Mouse (Mus musculus): ENCODE results near the gene Rapgef6. TPM values are rescaled to one million over a fixed set of nuclear protein-coding genes. Genes with fewer than 3 reads are reported as not detected.

Gene Rapgef6
- polyA plus RNA-seq, 1 experiment from 2014 or later = 36.1 TPM

DNA sequence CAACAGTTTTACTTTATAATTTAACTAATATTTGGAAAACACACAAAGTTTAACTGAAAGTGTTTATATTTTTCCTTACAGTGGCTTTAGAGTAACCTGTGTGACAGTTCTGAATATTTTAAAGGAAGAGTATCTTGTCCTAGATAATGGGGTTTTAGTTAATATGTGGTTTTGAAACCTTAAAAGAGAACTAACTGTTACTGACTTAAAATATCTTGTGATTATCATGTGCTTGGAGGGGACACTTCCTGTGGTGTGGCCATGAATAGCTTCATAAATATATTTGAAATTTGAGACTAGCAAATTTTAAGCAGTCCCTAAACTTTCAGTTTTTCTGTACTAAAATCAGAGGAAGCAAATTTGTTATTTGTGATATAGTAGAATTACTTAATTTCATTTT, 125.9 kb downstream of the Rapgef6 start:
- H3K36me3 ChIP-seq = peaks cover 15% of the 10 kb centered on the region
- no peak overlapping the region for H3K4me3 ChIP-seq (replicated peaks)
- no peaks in the 10 kb centered on the region for H3K27me3 ChIP-seq
- no peak overlapping the region for H3K9ac ChIP-seq (replicated peaks)
- no peak overlapping the region for H3K4me2 ChIP-seq (replicated peaks)
- ATAC-seq = no peak
- no peak overlapping the region for H3K27ac ChIP-seq
- no peaks in the 10 kb centered on the region for H3K4me1 ChIP-seq (replicated peaks)
- no peaks in the 10 kb centered on the region for H3K9me3 ChIP-seq

- Histone ChIP-seq H3K36me3 (peaks cover 27% of the 10 kb centered on the region), H3K27ac (no peak overlapping the region), H3K4me2 (replicated peaks) (no peak overlapping the region), H3K9ac (replicated peaks) (no peak overlapping the region), H3K4me3 (replicated peaks) (no peak overlapping the region), H3K9me3 (no peaks in the 10 kb centered on the region), H3K27me3 (no peaks in the 10 kb centered on the region), H3K4me1 (replicated peaks) (no peaks in the 10 kb centered on the region)
- no peak for ATAC-seq
- WGBS = 89% methylated on average over 2 of the region's 2 CpGs
These were observed 132.8 kb downstream of the Rapgef6 start for GRCm38 (mm10) chr11:54655420-54655819.

DNA sequence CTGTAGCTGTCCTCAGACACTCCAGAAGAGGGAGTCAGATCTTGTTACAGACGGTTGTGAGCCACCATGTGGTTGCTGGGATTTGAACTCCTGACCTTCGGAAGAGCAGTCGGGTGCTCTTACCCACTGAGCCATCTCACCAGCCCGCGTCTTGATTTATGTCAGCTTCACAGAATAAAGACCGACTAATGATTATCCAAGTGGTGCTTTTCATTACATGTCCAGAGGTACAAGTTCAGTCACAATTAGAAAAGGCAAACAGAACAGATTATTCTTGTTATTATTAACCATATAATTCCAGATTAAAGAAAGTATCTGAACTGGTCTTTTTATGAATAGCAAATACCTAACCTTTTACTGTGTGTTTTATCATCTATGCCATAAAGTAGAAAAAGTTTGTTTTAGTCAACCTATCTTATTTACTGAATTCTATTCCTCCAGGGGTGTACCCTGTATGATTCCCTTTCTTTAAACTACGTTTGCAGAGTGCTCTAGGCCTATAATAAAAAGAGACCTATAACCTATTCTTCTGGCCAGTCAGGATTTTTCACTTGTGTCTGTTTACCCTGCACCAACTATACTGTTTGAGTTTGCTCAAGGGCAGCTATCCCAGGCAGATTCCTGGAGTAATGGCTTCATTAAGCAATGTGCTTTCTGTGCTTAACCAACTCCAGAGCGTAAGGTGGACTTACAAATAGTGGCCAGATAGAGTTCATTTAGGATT, 151.1 kb downstream of the Rapgef6 start:
- Histone ChIP-seq H3K4me2 (replicated peaks) (no peak overlapping the region), H3K27me3 (no peaks in the 10 kb centered on the region), H3K36me3 (peaks cover 25% of the 10 kb centered on the region), H3K9me3 (no peaks in the 10 kb centered on the region), H3K27ac (no peak overlapping the region), H3K4me3 (replicated peaks) (no peak overlapping the region), H3K9ac (replicated peaks) (no peak overlapping the region), H3K4me1 (replicated peaks) (no peaks in the 10 kb centered on the region)
- 87% methylated on average over 8 of the region's 8 CpGs for WGBS
- no peak for ATAC-seq

DNA sequence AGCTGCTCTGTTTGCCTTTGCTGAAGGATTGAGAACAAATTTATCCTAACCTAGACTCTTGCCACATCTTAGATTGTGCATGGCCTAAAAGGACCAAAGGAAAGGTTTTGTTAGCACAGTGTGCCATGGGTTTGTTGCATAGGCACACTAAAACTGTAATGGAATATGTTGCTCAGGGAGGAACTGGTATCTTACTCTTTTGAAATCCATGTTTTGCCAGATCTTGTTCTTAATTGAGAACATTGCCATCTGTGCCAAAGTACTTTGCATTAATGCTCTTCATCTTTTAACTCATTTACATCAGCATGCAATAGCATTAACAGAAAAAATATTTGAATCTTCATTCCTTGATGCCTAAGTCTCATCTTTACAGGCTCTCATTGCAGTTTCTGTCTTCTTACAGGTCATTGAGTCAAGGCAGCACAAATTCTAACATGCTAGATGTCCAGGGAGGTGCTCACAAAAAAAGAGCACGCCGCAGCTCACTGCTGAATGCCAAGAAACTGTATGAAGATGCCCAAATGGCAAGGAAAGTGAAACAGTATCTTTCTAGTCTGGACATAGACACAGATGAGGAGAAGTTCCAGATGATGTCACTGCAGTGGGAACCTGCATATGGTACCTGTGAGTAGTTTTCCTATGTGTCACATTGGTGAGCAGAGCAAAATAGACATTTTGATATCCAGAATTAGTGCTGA, 153.3 kb downstream of the Rapgef6 start:
- 98% methylated on average over 2 of the region's 2 CpGs for WGBS

GRCm38 (mm10) chr11:54679141-54679540, 156.5 kb downstream of the Rapgef6 start:
- no peak overlapping the region for H3K27ac ChIP-seq
- no peak for ATAC-seq
- 91% methylated on average over 2 of the region's 2 CpGs for WGBS
- no peak overlapping the region for H3K4me3 ChIP-seq (replicated peaks)
- H3K9ac ChIP-seq (replicated peaks) = no peak overlapping the region
- peaks cover 57% of the 10 kb centered on the region for H3K36me3 ChIP-seq
- H3K4me2 ChIP-seq (replicated peaks) = no peak overlapping the region
- H3K27me3 ChIP-seq = no peaks in the 10 kb centered on the region
- H3K4me1 ChIP-seq (replicated peaks) = no peaks in the 10 kb centered on the region
- no peaks in the 10 kb centered on the region for H3K9me3 ChIP-seq

More for the DNA sequence above, 153.3 kb downstream of the Rapgef6 start:
- peaks cover 38% of the 10 kb centered on the region for H3K36me3 ChIP-seq
- no peak for ATAC-seq
- no peak overlapping the region for H3K9ac ChIP-seq (replicated peaks)
- H3K4me1 ChIP-seq (replicated peaks) = no peaks in the 10 kb centered on the region
- no peaks in the 10 kb centered on the region for H3K27me3 ChIP-seq
- H3K9me3 ChIP-seq = no peaks in the 10 kb centered on the region
- H3K27ac ChIP-seq = no peak overlapping the region
- no peak overlapping the region for H3K4me2 ChIP-seq (replicated peaks)
- H3K4me3 ChIP-seq (replicated peaks) = no peak overlapping the region

GRCm38 (mm10) chr11:54684831-54685230, 162.2 kb downstream of the Rapgef6 start:
- no peak overlapping the region for H3K27ac ChIP-seq
- no peak overlapping the region for H3K4me3 ChIP-seq (replicated peaks)
- ATAC-seq = no peak
- H3K9ac ChIP-seq (replicated peaks) = no peak overlapping the region
- 64% methylated on average over 2 of the region's 2 CpGs for WGBS
- no peaks in the 10 kb centered on the region for H3K4me1 ChIP-seq (replicated peaks)
- H3K4me2 ChIP-seq (replicated peaks) = no peak overlapping the region
- H3K9me3 ChIP-seq = no peaks in the 10 kb centered on the region
- peaks cover 57% of the 10 kb centered on the region for H3K36me3 ChIP-seq
- no peaks in the 10 kb centered on the region for H3K27me3 ChIP-seq

- Histone ChIP-seq H3K27me3 (no peaks in the 10 kb centered on the region), H3K9me3 (no peaks in the 10 kb centered on the region), H3K4me3 (replicated peaks) (no peak overlapping the region), H3K4me1 (replicated peaks) (no peaks in the 10 kb centered on the region), H3K36me3 (peaks cover 58% of the 10 kb centered on the region), H3K9ac (replicated peaks) (no peak overlapping the region), H3K4me2 (replicated peaks) (no peak overlapping the region), H3K27ac (no peak overlapping the region)
- WGBS = 92% methylated on average over 4 of the region's 4 CpGs
- ATAC-seq = no peak
These were observed 167.5 kb downstream of the Rapgef6 start for GRCm38 (mm10) chr11:54690171-54690570.

DNA sequence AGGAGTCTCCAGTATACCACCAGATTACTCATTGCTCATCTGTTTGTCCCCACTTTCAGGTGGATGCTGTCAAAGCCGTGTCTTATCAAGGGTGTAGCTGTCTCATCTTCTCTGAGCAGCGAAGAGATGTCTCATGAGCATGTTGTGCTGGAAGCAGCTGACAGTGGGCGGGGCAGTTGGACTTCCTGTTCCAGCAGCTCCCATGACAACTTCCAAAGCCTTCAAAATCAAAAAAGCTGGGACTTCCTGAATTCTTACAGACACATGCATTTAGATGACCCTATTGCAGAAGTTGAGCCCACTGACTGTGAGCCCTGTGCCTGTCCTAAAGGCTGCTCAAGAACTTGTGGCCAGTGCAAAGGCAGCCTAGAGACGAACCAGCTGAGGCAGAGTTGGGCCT, 168.5 kb downstream of the Rapgef6 start:
- Histone ChIP-seq H3K4me3 (replicated peaks) (no peak overlapping the region), H3K9me3 (no peaks in the 10 kb centered on the region), H3K27ac (no peak overlapping the region), H3K4me2 (replicated peaks) (no peak overlapping the region), H3K27me3 (no peaks in the 10 kb centered on the region), H3K4me1 (replicated peaks) (no peaks in the 10 kb centered on the region), H3K36me3 (peaks cover 60% of the 10 kb centered on the region), H3K9ac (replicated peaks) (no peak overlapping the region)
- ATAC-seq = no peak
- 92% methylated on average over 4 of the region's 4 CpGs for WGBS

DNA sequence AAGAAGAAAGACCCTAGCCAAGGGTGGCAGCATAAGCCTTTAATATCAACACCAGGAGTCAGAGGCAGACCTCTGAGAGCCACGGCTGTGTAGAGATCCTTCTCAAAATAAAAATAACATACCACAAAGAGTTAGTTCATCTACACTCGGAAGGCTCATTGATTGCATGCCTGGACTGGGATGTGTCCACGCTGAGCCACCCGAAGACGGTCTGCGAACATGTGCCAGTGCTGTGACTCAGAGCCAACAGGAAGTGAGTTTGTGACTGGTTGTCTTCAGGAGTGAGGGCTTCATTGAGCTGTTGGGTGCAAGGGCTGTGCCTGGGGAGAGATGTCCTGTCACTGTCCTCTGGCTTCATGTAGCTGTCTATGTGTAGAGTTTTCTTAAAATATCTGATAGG, 171.0 kb downstream of the Rapgef6 start:
- Histone ChIP-seq H3K9me3 (no peaks in the 10 kb centered on the region), H3K36me3 (peaks cover 60% of the 10 kb centered on the region), H3K4me2 (replicated peaks) (no peak overlapping the region), H3K9ac (replicated peaks) (no peak overlapping the region), H3K27ac (no peak overlapping the region), H3K4me1 (replicated peaks) (no peaks in the 10 kb centered on the region), H3K4me3 (replicated peaks) (no peak overlapping the region), H3K27me3 (no peaks in the 10 kb centered on the region)
- WGBS = 91% methylated on average over 6 of the region's 6 CpGs
- no peak for ATAC-seq

- H3K27me3 ChIP-seq = no peaks in the 10 kb centered on the region
- H3K9me3 ChIP-seq = no peaks in the 10 kb centered on the region
- H3K4me1 ChIP-seq (replicated peaks) = no peaks in the 10 kb centered on the region
- H3K4me2 ChIP-seq (replicated peaks) = no peak overlapping the region
- ATAC-seq = no peak
- H3K9ac ChIP-seq (replicated peaks) = no peak overlapping the region
- H3K27ac ChIP-seq = no peak overlapping the region
- no peak overlapping the region for H3K4me3 ChIP-seq (replicated peaks)
- 82% methylated on average over 8 of the region's 8 CpGs for WGBS
- peaks cover 60% of the 10 kb centered on the region for H3K36me3 ChIP-seq
These were observed 171.6 kb downstream of the Rapgef6 start for GRCm38 (mm10) chr11:54694291-54694690.

- peaks cover 53% of the 10 kb centered on the region for H3K36me3 ChIP-seq
- H3K9me3 ChIP-seq = no peaks in the 10 kb centered on the region
- WGBS = 80% methylated on average over 4 of the region's 4 CpGs
- H3K9ac ChIP-seq (replicated peaks) = no peak overlapping the region
- ATAC-seq = no peak
- H3K4me3 ChIP-seq (replicated peaks) = no peak overlapping the region
- no peaks in the 10 kb centered on the region for H3K27me3 ChIP-seq
- no peak overlapping the region for H3K4me2 ChIP-seq (replicated peaks)
- H3K27ac ChIP-seq = no peak overlapping the region
- no peaks in the 10 kb centered on the region for H3K4me1 ChIP-seq (replicated peaks)
These were observed 173.3 kb downstream of the Rapgef6 start for GRCm38 (mm10) chr11:54695951-54696350.

DNA sequence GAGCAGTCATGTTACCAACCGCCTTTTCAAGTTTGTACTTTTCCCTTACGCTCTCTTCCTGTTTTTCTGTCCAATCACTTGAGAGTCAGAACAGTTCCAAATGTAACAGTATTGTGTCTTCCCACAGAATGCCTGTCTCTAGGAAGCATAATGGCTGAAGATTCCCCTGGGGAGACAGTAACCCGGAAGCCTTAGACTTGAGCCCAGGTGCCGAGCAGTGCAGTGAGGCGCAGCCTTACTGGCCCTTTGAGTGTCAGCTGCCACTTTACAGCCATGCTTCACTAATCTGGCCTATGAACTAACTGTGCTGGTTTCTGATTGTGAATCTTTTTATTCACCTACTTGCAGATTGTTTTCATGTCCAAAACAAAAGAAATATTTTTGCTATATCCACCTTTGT, 175.0 kb downstream of the Rapgef6 start:
- no peak for ATAC-seq
- no peaks in the 10 kb centered on the region for H3K9me3 ChIP-seq
- WGBS = 78% methylated on average over 5 of the region's 5 CpGs

More for the DNA sequence above, 175.0 kb downstream of the Rapgef6 start:
- peaks cover 38% of the 10 kb centered on the region for H3K36me3 ChIP-seq
- no peaks in the 10 kb centered on the region for H3K27me3 ChIP-seq
- H3K4me2 ChIP-seq (replicated peaks) = no peak overlapping the region
- H3K9ac ChIP-seq (replicated peaks) = no peak overlapping the region
- no peaks in the 10 kb centered on the region for H3K4me1 ChIP-seq (replicated peaks)
- H3K4me3 ChIP-seq (replicated peaks) = no peak overlapping the region
- no peak overlapping the region for H3K27ac ChIP-seq
